13 mouse cellular contexts compared by ENCODE assay signal in genomic region chr16:22953069-22953468, GRCm38 (mm10). TPM values are rescaled to one million over a fixed set of nuclear protein-coding genes. Genes with fewer than 3 reads are reported as not detected.
DNase-seq lines count a peak whose midpoint lies in the region; ATAC-seq and TF ChIP-seq lines count a peak whose summit lies in the region.
"Had no signal": no experiment of that assay in that cellular context is flagged by ENCODE, and none has a peak within 500 bp of the region (broad histone marks: within the 10 kb centered on the region; RNA-seq: fewer than 3 reads in every experiment).

No protein-coding gene starts in this region.

- no peaks in the 10 kb centered on the region for H3K36me3 ChIP-seq in heart, postnatal 0 days (replicated peaks; ENCODE audit: control insufficient read depth, insufficient read depth, low read length)
- no peaks in the 10 kb centered on the region for H3K36me3 ChIP-seq in lung, embryonic 14.5 days (ENCODE audit: insufficient read depth)
- no peaks in the 10 kb centered on the region for H3K36me3 ChIP-seq in neural tube, embryonic 15.5 days
- H3K36me3 ChIP-seq: lung, embryonic 15.5 days; midbrain, embryonic 15.5 days had no signal

- no peak overlapping the region for H3K4me2 ChIP-seq in heart, postnatal 0 days (ENCODE audit: low read depth, low read length)
- no peak overlapping the region for H3K4me2 ChIP-seq in lung, embryonic 14.5 days
- H3K4me2 ChIP-seq in neural tube, embryonic 15.5 days, result no peak overlapping the region
- H3K4me2 ChIP-seq: lung, embryonic 15.5 days; midbrain, embryonic 15.5 days had no signal

- H3K27ac ChIP-seq in heart, postnatal 0 days (ENCODE audit: low read depth), result no peak overlapping the region
- no peak overlapping the region for H3K27ac ChIP-seq in lung, embryonic 14.5 days (ENCODE audit: low read depth)
- H3K27ac ChIP-seq in neural tube, embryonic 15.5 days (replicated peaks), result no peak overlapping the region
- H3K27ac ChIP-seq: lung, embryonic 15.5 days; midbrain, embryonic 15.5 days had no signal

- no peaks in the 10 kb centered on the region for H3K9me3 ChIP-seq in heart, postnatal 0 days (replicated peaks; ENCODE audit: control insufficient read depth, low read length)
- H3K9me3 ChIP-seq in lung, embryonic 14.5 days (ENCODE audit: low read depth, low read length), result no peaks in the 10 kb centered on the region
- H3K9me3 ChIP-seq in neural tube, embryonic 15.5 days (replicated peaks), result no peaks in the 10 kb centered on the region
- H3K9me3 ChIP-seq: lung, embryonic 15.5 days; midbrain, embryonic 15.5 days had no signal

- TF ChIP-seq CTCF in heart, postnatal 0 days (IDR thresholded peaks at IDR 0.05; ENCODE audit: low read depth), result peak; percentile 40
- peak; percentile 22; the same call in 1 of the 2 replicates for TF ChIP-seq CTCF in lung, embryonic 14.5 days (IDR thresholded peaks at IDR 0.05; ENCODE audit: low read depth)

- H3K9ac ChIP-seq in heart, postnatal 0 days (replicated peaks; ENCODE audit: low read depth, low read length), result no peak overlapping the region
- H3K9ac ChIP-seq in lung, embryonic 14.5 days, result no peak overlapping the region
- no peak overlapping the region for H3K9ac ChIP-seq in neural tube, embryonic 15.5 days (replicated peaks)
- H3K9ac ChIP-seq: lung, embryonic 15.5 days; midbrain, embryonic 15.5 days had no signal

- no peak overlapping the region for H3K4me3 ChIP-seq in heart, postnatal 0 days (ENCODE audit: low read depth, low read length)
- no peak overlapping the region for H3K4me3 ChIP-seq in lung, embryonic 14.5 days (ENCODE audit: low read depth, low read length)
- no peak overlapping the region for H3K4me3 ChIP-seq in neural tube, embryonic 15.5 days (replicated peaks)
- H3K4me3 ChIP-seq: lung, embryonic 15.5 days; midbrain, embryonic 15.5 days had no signal

- no peaks in the 10 kb centered on the region for H3K27me3 ChIP-seq in heart, postnatal 0 days (ENCODE audit: control insufficient read depth, insufficient read depth, low read length)
- H3K27me3 ChIP-seq in lung, embryonic 14.5 days (ENCODE audit: insufficient read depth, low read length), result no peaks in the 10 kb centered on the region
- H3K27me3 ChIP-seq in neural tube, embryonic 15.5 days (replicated peaks), result no peaks in the 10 kb centered on the region
- H3K27me3 ChIP-seq: lung, embryonic 15.5 days; midbrain, embryonic 15.5 days had no signal

- 23% methylated on average over 4 of the region's 4 CpGs for WGBS in heart, postnatal 0 days
- 21% methylated on average over 4 of the region's 4 CpGs for WGBS in lung, embryonic 14.5 days
- WGBS in neural tube, embryonic 15.5 days, result 47% methylated on average over 4 of the region's 4 CpGs

- no peak for ATAC-seq in heart, postnatal 0 days (ENCODE audit: insufficient read depth, low read depth)
- ATAC-seq in lung, embryonic 14.5 days (ENCODE audit: insufficient read depth), result no peak
- no peak for ATAC-seq in neural tube, embryonic 15.5 days (ENCODE audit: low FRiP score)
- ATAC-seq: midbrain, embryonic 15.5 days had no signal

- H3K4me1 ChIP-seq in heart, postnatal 0 days (ENCODE audit: control insufficient read depth, insufficient read depth), result no peaks in the 10 kb centered on the region
- no peaks in the 10 kb centered on the region for H3K4me1 ChIP-seq in lung, embryonic 14.5 days (ENCODE audit: insufficient read depth)
- H3K4me1 ChIP-seq in neural tube, embryonic 15.5 days, result peaks cover 4% of the 10 kb centered on the region; the same call in 1 of the 2 replicates
- H3K4me1 ChIP-seq: lung, embryonic 15.5 days; midbrain, embryonic 15.5 days had no signal

- DNase-seq in heart, postnatal 0 days (ENCODE audit: low spot score), result no peak
- DNase-seq in heart, adult 9 months (ENCODE audit: low spot score in 2 of 2), result no peak
- peak; percentile 25 for DNase-seq in lung, embryonic 14.5 days
- no peak for DNase-seq in lung, postnatal 14 days
- DNase-seq in NIH3T3 (ENCODE audit: low read depth), result peak; percentile 41
- DNase-seq in kidney, postnatal 10 days, result peak; percentile 12

- no peak for TF ChIP-seq EP300 in heart, postnatal 0 days (IDR thresholded peaks at IDR 0.05; ENCODE audit: low read depth)

RNA-seq across cellular contexts. Expression of gene Hrg, which starts 2.2 kb away (rescaled TPM):
- total RNA-seq in heart, postnatal 0 days (2014; rRNA removed; ENCODE audit: low replicate concordance), result not detected in 2 replicates
- not detected in 2 replicates for polyA plus RNA-seq in heart, postnatal 0 days (2015; fragmentation: Nextera tagmentation; extraction: Ambion mirVana)
- not detected in 2 replicates for polyA plus RNA-seq in lung, embryonic 14.5 days (2014; fragmentation: Nextera tagmentation; extraction: Ambion mirVana)
- 0.10 and 0.14 TPM in 2 replicates for polyA plus RNA-seq in neural tube, embryonic 15.5 days (2015; fragmentation: Nextera tagmentation; extraction: Ambion mirVana)
- total RNA-seq: left cerebral cortex, postnatal 25 days had no signal
- polyA plus RNA-seq: heart, embryonic 16.5 days; intestine, embryonic 14.5 days; lung, embryonic 15.5 days; stomach, embryonic 14.5 days had no signal

RNA-seq across cellular contexts. Expression of gene Fetub, which starts 34.9 kb away (rescaled TPM):
- total RNA-seq in heart, postnatal 0 days (2014; rRNA removed; ENCODE audit: low replicate concordance), result not detected in 2 replicates
- polyA plus RNA-seq in heart, postnatal 0 days (2015; fragmentation: Nextera tagmentation; extraction: Ambion mirVana), result 0.30 TPM in 1 of 2 replicates, not detected in the other
- polyA plus RNA-seq in lung, embryonic 14.5 days (2014; fragmentation: Nextera tagmentation; extraction: Ambion mirVana), result not detected in 2 replicates
- polyA plus RNA-seq in neural tube, embryonic 15.5 days (2015; fragmentation: Nextera tagmentation; extraction: Ambion mirVana), result not detected in 2 replicates
- total RNA-seq: left cerebral cortex, postnatal 25 days had no signal
- polyA plus RNA-seq: heart, embryonic 16.5 days; intestine, embryonic 14.5 days; lung, embryonic 15.5 days; midbrain, embryonic 15.5 days had no signal

Comparison
In these comparisons a context has a peak if more than half of its experiments do, and no peak if none do; other contexts are left out.
1. DNase-seq: peak in lung, embryonic 14.5 days (single experiment), NIH3T3 (single experiment) and kidney, postnatal 10 days (single experiment); none in heart, postnatal 0 days (single experiment), heart, adult 9 months (0 of 2) and lung, postnatal 14 days (single experiment).